Mouse (Mus musculus) erythroid progenitor cell, adult 5-6 weeks (primary cell): ENCODE data around the gene Olfr309. TPM values are rescaled to one million over a fixed set of nuclear protein-coding genes. Genes with fewer than 3 reads are reported as not detected.
"Not testable (repeated sequence)": the region's sequence is repeated elsewhere in the genome, so short reads cannot be mapped to it uniquely, and the experiment has no call there.

Source experiments
- ATAC-seq: replicated peaks from 2 replicates; pipeline ENCODE4 v1.8.0; 2016; ENCODE audit warnings: moderate number of reproducible peaks, mild to moderate bottlenecking, moderate TSS enrichment, inconsistent platforms; ENCODE audit not compliant: poor library complexity, low FRiP score, severe bottlenecking
- total RNA-seq, 2 experiments: library from RNA; stranded (forward) in 1 of 2; stranded (reverse) in 1 of 2; fragments of 150-400 nt in 1 of 2; fragments of 186-747, 209-891 nt in 1 of 2; gene quantifications; 2 replicates each; pipeline versions ENCODE4 v1.2.3 to v1.2.4; 2015 to 2017; ENCODE audit warnings: low replicate concordance in 2 of 2

The Olfr309 gene
- not detected in 2 replicates for total RNA-seq (2015; ENCODE audit: low replicate concordance)
- total RNA-seq (2017; ENCODE audit: low replicate concordance) = not detected in 2 replicates

DNA sequence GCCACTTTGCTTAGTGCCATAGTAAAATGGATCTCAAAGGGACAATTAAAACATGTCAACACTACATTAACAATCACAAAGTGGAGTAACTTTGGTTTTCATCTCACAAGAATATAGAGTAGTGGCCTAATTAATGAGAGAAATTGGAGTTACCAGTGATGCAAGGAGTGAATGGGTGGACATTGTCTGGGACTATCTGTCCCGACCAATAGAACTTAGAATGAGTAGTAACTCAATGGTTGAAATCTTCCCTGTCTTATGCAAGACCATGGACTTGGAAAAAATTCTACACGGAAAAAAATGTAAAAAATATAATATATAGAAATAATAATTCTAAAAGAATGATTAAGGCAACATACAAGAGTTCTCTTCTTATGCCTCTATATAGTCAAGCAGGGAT, at the start of gene Olfr309:
Gene Olfr309 (minus strand): TSS at position 101 of the 400 bp plus-strand sequence.
- ATAC-seq = no peak

DNA sequence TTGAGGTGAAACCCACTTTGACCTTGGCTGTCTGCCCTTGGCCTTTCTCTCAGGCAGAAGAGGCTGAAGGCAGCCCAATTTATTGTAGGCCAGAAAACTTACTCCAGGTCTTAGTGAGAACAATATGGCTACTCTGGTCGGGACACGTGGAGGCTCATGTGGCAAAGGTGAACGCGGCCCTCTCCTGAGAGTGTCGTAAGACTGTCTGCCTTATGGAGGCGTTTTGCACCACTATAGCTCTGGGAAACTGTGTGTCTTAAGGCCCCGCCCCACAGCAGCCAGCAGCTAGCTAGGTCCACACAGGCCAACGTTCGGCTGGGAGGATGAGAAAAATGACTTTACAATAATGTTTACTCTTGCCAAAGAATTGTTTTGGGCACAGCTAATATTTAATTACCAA, 32.8 kb upstream of the Olfr309 start:
- not testable (repeated sequence) for ATAC-seq

DNA sequence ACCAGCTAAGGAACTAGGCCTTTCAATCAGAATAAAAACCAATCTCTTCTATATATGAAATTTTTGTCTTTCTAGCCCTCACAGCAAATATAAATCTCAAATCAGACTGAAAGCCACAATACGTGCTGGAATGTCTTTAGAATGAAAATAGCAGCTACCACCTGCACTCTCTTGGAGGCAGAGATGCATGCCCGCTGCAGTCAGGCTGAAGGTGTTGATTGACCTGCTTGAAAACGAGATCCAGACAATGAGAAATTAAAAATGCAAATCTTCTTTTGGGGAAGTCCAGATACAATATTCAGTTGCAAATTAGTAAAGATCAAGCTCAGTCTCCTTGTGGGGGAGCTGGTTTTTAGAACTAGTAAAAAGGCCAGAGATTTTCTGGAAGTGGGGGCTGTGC, 30.7 kb upstream of the Olfr309 start:
- ATAC-seq = no peak

DNA sequence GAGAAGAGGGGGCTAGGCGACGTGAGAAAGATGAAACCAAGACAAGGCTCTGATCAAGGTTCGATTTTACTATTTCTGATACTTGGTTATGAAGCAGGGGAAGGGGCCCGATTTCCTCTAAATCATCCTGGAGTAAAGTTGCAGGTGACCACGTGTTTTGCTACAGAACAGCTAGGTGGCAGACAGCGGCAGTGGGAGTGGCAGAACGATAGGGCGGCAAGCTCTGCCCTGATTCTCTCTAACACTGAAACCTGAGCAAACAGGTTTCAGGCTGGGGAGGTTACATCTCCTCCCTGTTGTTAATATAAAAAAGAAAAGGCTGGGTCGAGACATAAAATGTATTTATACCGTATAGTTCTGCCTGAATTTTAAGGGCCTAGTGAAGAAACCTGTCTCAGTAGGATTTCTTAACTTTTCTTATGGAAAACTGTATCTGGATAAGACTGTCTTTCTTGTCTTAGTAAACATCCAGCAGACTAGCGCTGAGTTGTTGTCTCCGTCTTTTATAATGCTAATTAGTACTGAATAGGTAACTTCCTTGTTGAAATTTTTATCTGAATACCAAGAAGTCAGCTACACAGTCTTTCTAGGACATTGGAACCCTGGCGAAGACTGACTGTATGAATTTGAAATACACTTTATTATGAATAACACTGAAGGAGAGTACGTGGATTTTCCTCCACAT, 29.5 kb upstream of the Olfr309 start:
- no peak for ATAC-seq

DNA sequence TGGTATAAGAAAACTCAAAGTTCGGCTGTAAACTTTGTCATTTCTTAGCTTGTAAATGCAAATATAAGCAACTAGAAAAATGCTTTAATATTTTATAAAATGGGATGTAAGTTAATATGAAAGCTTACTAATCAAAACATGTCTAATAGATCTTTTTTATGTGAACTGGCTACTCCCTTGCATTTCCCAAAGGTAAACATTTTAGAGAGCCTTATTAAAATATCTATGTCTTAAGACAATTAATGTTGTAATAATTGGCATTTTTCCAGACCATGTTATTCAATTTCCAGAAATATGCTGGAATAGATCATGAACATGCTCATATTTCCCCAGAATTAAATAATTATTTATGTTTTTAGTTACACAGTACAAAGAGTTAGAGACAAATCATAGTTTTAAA, 24.0 kb upstream of the Olfr309 start, which contains the start of gene Olfr307:
Gene Olfr307 (minus strand): TSS at position 101 of the 400 bp plus-strand sequence.
- ATAC-seq = no peak

DNA sequence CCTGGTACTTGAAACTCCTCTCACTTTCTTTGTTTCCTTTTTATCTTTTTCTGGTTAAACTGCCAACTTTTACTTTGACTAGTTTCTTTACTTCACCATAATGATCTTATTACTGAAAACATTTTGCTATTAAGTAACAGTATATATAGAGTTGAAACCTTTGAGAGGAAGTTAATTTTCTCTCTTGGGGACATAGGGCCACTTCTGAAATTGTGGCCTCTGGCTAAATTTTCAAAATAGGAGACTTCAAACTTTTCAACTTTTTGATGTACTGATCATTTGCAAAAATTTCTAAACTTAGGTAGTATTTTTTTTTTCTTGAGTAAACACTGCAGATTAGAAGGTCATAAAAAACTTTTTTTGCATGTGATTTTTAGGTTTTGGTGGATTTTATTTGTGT, 12.0 kb upstream of the Olfr309 start, which contains the start of gene Olfr308:
Gene Olfr308 (minus strand): TSS at position 101 of the 400 bp plus-strand sequence.
- no peak for ATAC-seq

DNA sequence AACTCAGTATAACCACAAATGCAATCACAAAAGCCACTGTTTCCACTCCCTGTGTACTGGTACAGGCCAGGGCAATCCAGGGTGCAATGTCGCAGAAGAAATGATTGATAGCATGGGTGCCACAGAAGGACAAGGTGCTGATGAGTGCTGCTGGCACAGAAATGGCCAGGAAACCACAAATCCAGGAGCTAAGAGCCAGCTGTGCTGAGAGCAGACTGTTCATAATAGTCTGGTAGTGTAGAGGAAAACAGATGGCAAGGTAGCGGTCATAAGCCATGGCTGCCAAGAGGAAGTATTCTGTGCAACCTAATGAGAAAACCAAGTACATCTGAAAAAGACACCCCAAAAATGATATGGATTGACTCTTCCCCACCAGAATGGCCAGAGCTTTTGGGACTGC, 7.8 kb upstream of the Olfr309 start:
- ATAC-seq = no peak

DNA sequence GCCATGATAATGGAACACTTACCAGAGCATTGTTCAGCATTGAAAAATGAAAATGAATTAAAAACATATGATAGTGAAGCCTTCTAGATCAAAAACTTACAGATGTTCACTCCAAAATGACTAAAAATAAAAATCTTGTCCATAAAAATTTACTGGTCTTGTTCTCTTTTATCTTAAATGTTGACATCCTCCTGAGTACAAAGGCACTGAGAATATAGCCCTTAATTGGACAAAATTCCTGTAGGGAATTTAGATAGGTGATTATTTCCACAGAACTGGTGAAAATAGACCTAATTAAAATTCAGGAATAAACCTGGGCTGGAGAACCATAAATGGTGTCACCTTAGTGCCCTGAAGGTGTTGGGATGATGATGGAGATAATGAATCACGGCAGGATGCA, 36.4 kb downstream of the Olfr309 start, which contains the start of gene Olfr310:
Gene Olfr310 (minus strand): TSS at position 101 of the 400 bp plus-strand sequence.
- no peak for ATAC-seq

Other genes with a start within 250 kb of the Olfr309 start
- not detected in 2 replicates for gene Vmn2r75, start 141.9 kb downstream of the Olfr309 start, total RNA-seq (2015; ENCODE audit: low replicate concordance)
- gene Vmn2r75, start 141.9 kb downstream of the Olfr309 start, total RNA-seq (2017; ENCODE audit: low replicate concordance) = not detected in 2 replicates
- gene Vmn2r76, start 67.4 kb downstream of the Olfr309 start, total RNA-seq (2015; ENCODE audit: low replicate concordance) = not detected in 2 replicates
- not detected in 2 replicates for gene Vmn2r76, start 67.4 kb downstream of the Olfr309 start, total RNA-seq (2017; ENCODE audit: low replicate concordance)
- gene Olfr310, start 36.5 kb downstream of the Olfr309 start, total RNA-seq (2015; ENCODE audit: low replicate concordance) = not detected in 2 replicates
- not detected in 2 replicates for gene Olfr310, start 36.5 kb downstream of the Olfr309 start, total RNA-seq (2017; ENCODE audit: low replicate concordance)
- not detected in 2 replicates for gene Olfr308, start 11.9 kb upstream of the Olfr309 start, total RNA-seq (2015; ENCODE audit: low replicate concordance)
- not detected in 2 replicates for gene Olfr308, start 11.9 kb upstream of the Olfr309 start, total RNA-seq (2017; ENCODE audit: low replicate concordance)
- not detected in 2 replicates for gene Olfr307, start 23.9 kb upstream of the Olfr309 start, total RNA-seq (2015; ENCODE audit: low replicate concordance)
- gene Olfr307, start 23.9 kb upstream of the Olfr309 start, total RNA-seq (2017; ENCODE audit: low replicate concordance) = not detected in 2 replicates
- gene Olfr305, start 53.2 kb upstream of the Olfr309 start, total RNA-seq (2015; ENCODE audit: low replicate concordance) = not detected in 2 replicates
- gene Olfr305, start 53.2 kb upstream of the Olfr309 start, total RNA-seq (2017; ENCODE audit: low replicate concordance) = not detected in 2 replicates
- gene Olfr304, start 73.0 kb upstream of the Olfr309 start, total RNA-seq (2015; ENCODE audit: low replicate concordance) = not detected in 2 replicates
- gene Olfr304, start 73.0 kb upstream of the Olfr309 start, total RNA-seq (2017; ENCODE audit: low replicate concordance) = not detected in 2 replicates
- not detected in 2 replicates for gene Olfr303, start 84.1 kb upstream of the Olfr309 start, total RNA-seq (2015; ENCODE audit: low replicate concordance)
- gene Olfr303, start 84.1 kb upstream of the Olfr309 start, total RNA-seq (2017; ENCODE audit: low replicate concordance) = not detected in 2 replicates
- not detected in 2 replicates for gene Olfr301, start 90.1 kb upstream of the Olfr309 start, total RNA-seq (2015; ENCODE audit: low replicate concordance)
- not detected in 2 replicates for gene Olfr301, start 90.1 kb upstream of the Olfr309 start, total RNA-seq (2017; ENCODE audit: low replicate concordance)
- gene Olfr299, start 146.2 kb upstream of the Olfr309 start, total RNA-seq (2015; ENCODE audit: low replicate concordance) = not detected in 2 replicates
- not detected in 2 replicates for gene Olfr299, start 146.2 kb upstream of the Olfr309 start, total RNA-seq (2017; ENCODE audit: low replicate concordance)
- gene Olfr298, start 178.8 kb upstream of the Olfr309 start, total RNA-seq (2015; ENCODE audit: low replicate concordance) = not detected in 2 replicates
- gene Olfr298, start 178.8 kb upstream of the Olfr309 start, total RNA-seq (2017; ENCODE audit: low replicate concordance) = not detected in 2 replicates
- gene Olfr297, start 206.3 kb upstream of the Olfr309 start, total RNA-seq (2015; ENCODE audit: low replicate concordance) = not detected in 2 replicates
- gene Olfr297, start 206.3 kb upstream of the Olfr309 start, total RNA-seq (2017; ENCODE audit: low replicate concordance) = not detected in 2 replicates